Mouse (Mus musculus) limb, embryonic 15.5 days (tissue): ENCODE data around the gene Epb41l1. TPM values are rescaled to one million over a fixed set of nuclear protein-coding genes. Genes with fewer than 3 reads are reported as not detected.

Experiments
- ATAC-seq: fragments of 200-750 bp; cut with Nextera tagmentation; 2 replicates; pipeline ENCODE4 v1.8.0; 2017; ENCODE audit warnings: low read depth, moderate TSS enrichment; ENCODE audit not compliant: insufficient number of reproducible peaks, low FRiP score, low TSS enrichment
- H3K27ac ChIP-seq: fragments of 300-500 bp; sonication (generic); 2 replicates; pipeline ENCODE4 v1.5.1; 2015; ENCODE audit warnings: moderate library complexity, mild to moderate bottlenecking, inconsistent platforms
- H3K27me3 ChIP-seq: fragments of 300-500 bp; sonication (generic); 2 replicates; pipeline ENCODE4 v1.6.1; 2015; ENCODE audit warnings: inconsistent platforms
- H3K36me3 ChIP-seq: fragments of 300-500 bp; sonication (generic); 2 replicates; pipeline ENCODE4 v1.6.1; 2015; ENCODE audit warnings: inconsistent platforms
- H3K4me1 ChIP-seq: fragments of 300-500 bp; sonication (generic); 2 replicates; pipeline ENCODE4 v1.6.1; 2015; ENCODE audit warnings: inconsistent platforms
- H3K4me2 ChIP-seq: fragments of 300-500 bp; sonication (generic); 2 replicates; pipeline ENCODE4 v1.6.1; 2015; ENCODE audit warnings: mild to moderate bottlenecking, inconsistent platforms
- H3K4me3 ChIP-seq: fragments of 300-500 bp; sonication (generic); 2 replicates; pipeline ENCODE4 v1.5.1; 2015; ENCODE audit warnings: mild to moderate bottlenecking, inconsistent platforms
- H3K9ac ChIP-seq: fragments of 300-500 bp; sonication (generic); 2 replicates; pipeline ENCODE4 v1.6.1; 2015; ENCODE audit warnings: inconsistent platforms
- H3K9me3 ChIP-seq: fragments of 300-500 bp; sonication (generic); 2 replicates; pipeline ENCODE4 v1.6.1; 2016; ENCODE audit warnings: inconsistent platforms
- WGBS: fragments of 180-500 bp; shearing (Covaris S2); methylation state at CpG from one replicate; pipeline ENCODE4 v1.1.7; 2015; 5-methylcytosine and 5-hydroxymethylcytosine counted together
- polyA plus RNA-seq: library from polyadenylated mRNA; unstranded; fragments of >200 nt; fragmentation: Nextera tagmentation; extraction: Ambion mirVana; gene quantifications from 2 replicates; pipeline ENCODE4 v1.2.1, GENCODE M21; 2015

Gene Epb41l1
- polyA plus RNA-seq, 1 experiment from 2014 or later = 3.1 TPM

DNA sequence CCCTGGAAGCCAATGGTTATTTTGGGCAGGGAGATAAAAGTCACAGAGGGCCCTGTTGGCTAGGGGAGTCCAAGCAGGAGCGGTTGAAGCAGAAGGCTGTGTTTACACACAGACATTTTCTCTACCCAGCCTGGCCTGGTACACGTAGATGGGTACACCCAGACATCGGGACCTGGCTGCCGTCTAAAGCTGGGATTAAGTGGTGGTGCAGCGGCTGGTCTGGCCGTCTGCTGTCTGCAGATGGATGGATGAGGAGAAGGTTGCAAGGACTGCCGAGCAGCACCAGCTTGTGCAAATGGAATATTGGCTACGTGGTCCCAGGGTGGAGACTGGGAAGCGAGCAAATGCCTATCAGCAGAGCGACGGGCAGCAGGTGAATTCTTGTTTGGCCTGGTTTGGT, 46.8 kb downstream of the Epb41l1 start:
- H3K9ac ChIP-seq = no peak overlapping the region
- H3K4me1 ChIP-seq = peaks cover 23% of the 10 kb centered on the region
- 84% methylated on average over 11 of the region's 11 CpGs for WGBS
- H3K4me2 ChIP-seq = no peak overlapping the region
- H3K27ac ChIP-seq = no peak overlapping the region
- H3K27me3 ChIP-seq = no peaks in the 10 kb centered on the region; the same call in 1 of the 2 replicates
- ATAC-seq = no peak
- H3K36me3 ChIP-seq = no peaks in the 10 kb centered on the region
- no peak overlapping the region for H3K4me3 ChIP-seq
- H3K9me3 ChIP-seq = no peaks in the 10 kb centered on the region

DNA sequence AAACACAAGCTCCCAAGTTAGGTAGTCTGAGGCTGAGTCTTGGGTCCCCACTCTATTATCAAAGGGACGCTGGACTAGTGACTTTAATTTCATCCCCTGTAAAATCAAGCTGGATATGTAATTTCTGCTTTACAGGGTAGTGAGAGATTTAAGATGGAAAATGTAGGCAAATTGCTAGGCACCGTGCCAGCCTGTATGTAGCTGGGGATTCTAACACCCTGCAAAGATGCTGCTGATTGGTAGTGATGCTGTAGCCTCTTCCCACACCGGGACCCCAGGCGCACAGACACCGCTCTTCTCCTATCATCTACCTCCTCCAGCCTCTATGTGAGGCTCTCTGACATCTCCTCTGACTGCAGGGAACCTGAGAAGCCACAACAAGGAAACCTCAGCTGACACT, 48.2 kb downstream of the Epb41l1 start:
- no peaks in the 10 kb centered on the region for H3K36me3 ChIP-seq
- no peaks in the 10 kb centered on the region; the same call in 1 of the 2 replicates for H3K27me3 ChIP-seq
- ATAC-seq = no peak
- no peaks in the 10 kb centered on the region for H3K9me3 ChIP-seq
- WGBS = 68% methylated on average over 5 of the region's 5 CpGs
- H3K4me3 ChIP-seq = no peak overlapping the region
- H3K4me2 ChIP-seq = no peak overlapping the region
- no peak overlapping the region for H3K27ac ChIP-seq
- no peak overlapping the region for H3K9ac ChIP-seq
- H3K4me1 ChIP-seq = peaks cover 24% of the 10 kb centered on the region

DNA sequence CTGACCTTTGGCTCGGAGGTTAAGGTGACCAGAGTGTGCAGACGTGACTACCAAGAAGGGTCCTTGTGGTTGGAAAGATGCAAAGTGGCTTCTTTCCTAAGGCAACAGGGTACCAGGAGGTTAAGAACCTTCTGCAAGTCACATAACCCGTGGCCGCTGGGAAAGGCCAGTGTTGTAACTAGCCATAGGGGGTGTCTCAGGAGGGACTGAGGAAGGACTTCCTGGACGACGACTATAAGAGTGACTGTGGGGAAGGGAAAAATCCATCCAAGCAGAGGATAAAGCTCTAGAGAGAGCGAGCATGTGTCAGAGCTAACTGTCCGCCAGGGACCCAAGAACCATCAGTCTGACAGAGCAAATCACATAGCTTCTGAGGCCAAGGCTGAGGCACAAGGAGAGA, 48.8 kb downstream of the Epb41l1 start:
- Histone ChIP-seq H3K4me3 (no peak overlapping the region), H3K4me1 (peaks cover 28% of the 10 kb centered on the region), H3K27me3 (no peaks in the 10 kb centered on the region; the same call in 1 of the 2 replicates), H3K9me3 (no peaks in the 10 kb centered on the region), H3K27ac (no peak overlapping the region), H3K9ac (no peak overlapping the region), H3K4me2 (no peak overlapping the region), H3K36me3 (no peaks in the 10 kb centered on the region)
- WGBS = 61% methylated on average over 8 of the region's 8 CpGs
- no peak for ATAC-seq

DNA sequence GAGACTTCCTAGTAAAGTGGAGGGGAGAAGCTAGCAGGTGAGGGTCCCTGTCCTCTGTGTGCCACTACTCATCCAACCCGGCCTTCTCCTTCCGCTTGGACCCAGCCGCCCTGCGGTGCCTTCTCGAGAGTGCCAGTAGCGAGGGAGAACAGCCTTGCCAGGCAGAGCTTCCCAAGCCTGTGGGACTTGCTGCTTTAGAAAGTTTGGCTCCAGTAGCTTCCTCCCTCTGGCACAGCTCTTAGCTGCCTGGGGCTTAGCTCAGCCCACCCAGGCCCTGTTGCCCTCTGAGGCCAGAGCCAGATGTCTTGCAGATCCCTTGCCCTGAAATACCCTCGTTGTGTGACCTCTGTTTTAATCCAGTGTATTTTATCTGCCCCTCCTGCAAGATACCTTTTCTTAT, 50.2 kb downstream of the Epb41l1 start:
- WGBS = 80% methylated on average over 7 of the region's 7 CpGs
- H3K36me3 ChIP-seq = no peaks in the 10 kb centered on the region
- no peaks in the 10 kb centered on the region for H3K9me3 ChIP-seq
- no peak overlapping the region for H3K4me3 ChIP-seq
- no peak overlapping the region for H3K27ac ChIP-seq
- no peak for ATAC-seq
- peaks cover 38% of the 10 kb centered on the region for H3K4me1 ChIP-seq
- H3K27me3 ChIP-seq = no peaks in the 10 kb centered on the region; the same call in 1 of the 2 replicates
- no peak overlapping the region for H3K9ac ChIP-seq
- no peak overlapping the region for H3K4me2 ChIP-seq

DNA sequence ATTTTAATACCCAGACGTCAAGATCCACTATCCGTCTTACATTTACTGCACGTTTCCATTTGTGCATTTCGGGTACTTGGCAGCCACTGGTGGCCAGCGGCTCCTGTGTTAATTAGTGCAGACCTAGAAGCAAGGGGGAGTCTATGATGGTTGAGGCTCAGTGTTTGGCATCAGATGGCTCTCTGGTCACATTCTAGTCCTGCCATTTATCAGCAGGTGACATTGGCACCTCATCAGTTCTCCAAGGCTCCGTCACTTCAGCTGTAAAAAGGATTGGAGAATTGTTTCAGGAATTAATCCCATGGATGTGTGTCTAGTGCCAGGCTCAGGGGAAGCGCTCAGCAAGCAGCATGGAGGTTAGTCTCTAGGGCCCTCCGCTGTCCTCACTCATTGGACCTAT, 51.6 kb downstream of the Epb41l1 start:
- Histone ChIP-seq H3K36me3 (no peaks in the 10 kb centered on the region), H3K4me3 (no peak overlapping the region), H3K27ac (no peak overlapping the region), H3K27me3 (no peaks in the 10 kb centered on the region; the same call in 1 of the 2 replicates), H3K9ac (no peak overlapping the region), H3K9me3 (no peaks in the 10 kb centered on the region), H3K4me2 (no peak overlapping the region), H3K4me1 (peaks cover 49% of the 10 kb centered on the region)
- ATAC-seq = no peak
- 82% methylated on average over 8 of the region's 8 CpGs for WGBS

DNA sequence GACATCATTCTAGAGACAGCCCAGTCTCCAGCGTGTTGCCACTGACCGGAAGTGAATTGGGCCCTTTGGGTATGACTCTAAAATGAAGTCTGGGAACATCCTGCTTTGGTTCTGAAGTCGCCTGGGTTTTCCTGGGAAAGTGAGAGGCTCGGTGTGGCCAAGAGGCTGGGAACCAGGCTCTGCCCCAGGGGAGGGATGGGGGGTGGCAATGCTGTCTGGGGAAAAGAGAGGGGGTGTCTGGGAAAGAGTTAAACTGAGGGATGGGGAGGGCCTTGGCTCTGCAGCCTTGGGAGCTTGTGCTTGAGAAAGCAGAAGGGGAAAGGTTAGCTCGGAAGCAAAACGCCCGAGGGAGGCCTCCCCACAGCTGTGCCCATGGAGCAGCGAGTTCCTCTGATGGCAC, 53.0 kb downstream of the Epb41l1 start:
- no peak overlapping the region for H3K4me2 ChIP-seq
- 63% methylated on average over 8 of the region's 8 CpGs for WGBS
- no peak overlapping the region for H3K9ac ChIP-seq
- ATAC-seq = no peak
- H3K4me3 ChIP-seq = no peak overlapping the region
- no peaks in the 10 kb centered on the region for H3K9me3 ChIP-seq
- peaks cover 51% of the 10 kb centered on the region for H3K4me1 ChIP-seq
- H3K27ac ChIP-seq = no peak overlapping the region
- no peaks in the 10 kb centered on the region for H3K27me3 ChIP-seq
- no peaks in the 10 kb centered on the region for H3K36me3 ChIP-seq

- no peak overlapping the region for H3K4me2 ChIP-seq
Observed at GRCm38 (mm10) chr2:156474111-156474510, 53.4 kb downstream of the Epb41l1 start.

GRCm38 (mm10) chr2:156474891-156475284, 54.2 kb downstream of the Epb41l1 start:
- Histone ChIP-seq H3K36me3 (no peaks in the 10 kb centered on the region), H3K9ac (peak overlapping the region; percentile 86), H3K4me2 (peak overlapping the region; percentile 85), H3K27me3 (no peaks in the 10 kb centered on the region), H3K9me3 (no peaks in the 10 kb centered on the region), H3K4me3 (peak overlapping the region; percentile 67), H3K27ac (peak overlapping the region; percentile 91), H3K4me1 (peaks cover 42% of the 10 kb centered on the region)
- 0 out of 2 replicates have a peak, but pooled peaks have one; percentile 1 for ATAC-seq
- WGBS = 22% methylated on average over 12 of the region's 12 CpGs

More at GRCm38 (mm10) chr2:156474111-156474510, 53.4 kb downstream of the Epb41l1 start:
- ATAC-seq = no peak
- H3K4me3 ChIP-seq = no peak overlapping the region
- H3K9ac ChIP-seq = no peak overlapping the region
- H3K9me3 ChIP-seq = no peaks in the 10 kb centered on the region
- H3K27ac ChIP-seq = no peak overlapping the region
- H3K4me1 ChIP-seq = peaks cover 47% of the 10 kb centered on the region
- 48% methylated on average over 3 of the region's 3 CpGs for WGBS
- no peaks in the 10 kb centered on the region for H3K36me3 ChIP-seq
- H3K27me3 ChIP-seq = no peaks in the 10 kb centered on the region

DNA sequence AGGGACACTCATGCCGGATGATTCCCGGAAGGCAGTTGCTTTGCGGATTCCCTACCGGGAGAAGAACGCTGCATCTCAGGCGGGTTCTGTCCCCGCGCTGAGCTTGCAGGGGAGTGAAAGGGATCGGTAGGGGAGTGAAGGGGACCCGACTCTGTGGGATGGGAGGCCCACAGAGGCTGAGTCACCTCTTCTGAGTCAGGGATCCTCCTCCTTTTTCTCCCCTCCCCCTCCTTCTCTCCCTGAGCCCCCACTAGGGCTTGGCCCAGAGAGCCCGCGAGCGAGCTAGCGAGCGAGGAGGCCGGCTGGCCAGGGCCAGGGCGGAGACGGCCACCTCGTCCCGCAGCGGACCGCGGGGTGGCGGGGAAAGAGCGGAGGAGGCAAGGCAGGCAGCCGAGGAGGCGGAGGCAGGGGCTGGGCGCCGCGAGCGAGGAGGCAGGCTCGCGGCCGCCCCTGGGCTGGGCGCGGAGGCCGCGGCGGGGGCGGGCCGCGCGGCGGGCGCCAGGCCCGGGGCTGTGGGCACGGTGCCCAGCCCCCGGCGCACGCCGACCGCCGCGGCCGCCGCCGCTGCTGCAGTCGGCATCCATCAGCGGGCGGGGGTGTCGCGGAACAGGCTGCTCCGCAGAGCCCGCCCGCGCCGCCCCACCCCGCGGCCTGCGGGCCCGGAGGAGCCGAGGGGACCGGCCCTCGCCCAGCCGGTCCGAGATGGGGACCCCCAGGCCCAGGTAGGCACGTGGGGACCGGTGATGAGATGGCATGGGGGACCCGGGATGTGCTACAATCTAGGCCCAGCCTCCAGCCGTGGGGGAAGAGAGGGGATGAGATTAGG, 54.8 kb downstream of the Epb41l1 start:
- peak; percentile 74 for ATAC-seq
- H3K27ac ChIP-seq = peak overlapping the region; percentile 91
- H3K36me3 ChIP-seq = no peaks in the 10 kb centered on the region
- peaks cover 40% of the 10 kb centered on the region for H3K4me1 ChIP-seq
- H3K27me3 ChIP-seq = no peaks in the 10 kb centered on the region
- WGBS = under 1% methylated on average over 37 of the region's 80 CpGs
- H3K4me2 ChIP-seq = peak overlapping the region; percentile 85
- peak overlapping the region; percentile 86 for H3K9ac ChIP-seq
- H3K9me3 ChIP-seq = no peaks in the 10 kb centered on the region
- peak overlapping the region; percentile 67 for H3K4me3 ChIP-seq

- ATAC-seq = no peak
- Histone ChIP-seq H3K4me1 (peaks cover 35% of the 10 kb centered on the region), H3K4me3 (peak overlapping the region; percentile 67), H3K4me2 (peak overlapping the region; percentile 85), H3K27me3 (no peaks in the 10 kb centered on the region), H3K9ac (peak overlapping the region; percentile 86), H3K27ac (peak overlapping the region; percentile 91), H3K36me3 (no peaks in the 10 kb centered on the region), H3K9me3 (no peaks in the 10 kb centered on the region)
- WGBS = 13% methylated on average over 8 of the region's 8 CpGs
Observed at GRCm38 (mm10) chr2:156476111-156476747, 55.5 kb downstream of the Epb41l1 start.

DNA sequence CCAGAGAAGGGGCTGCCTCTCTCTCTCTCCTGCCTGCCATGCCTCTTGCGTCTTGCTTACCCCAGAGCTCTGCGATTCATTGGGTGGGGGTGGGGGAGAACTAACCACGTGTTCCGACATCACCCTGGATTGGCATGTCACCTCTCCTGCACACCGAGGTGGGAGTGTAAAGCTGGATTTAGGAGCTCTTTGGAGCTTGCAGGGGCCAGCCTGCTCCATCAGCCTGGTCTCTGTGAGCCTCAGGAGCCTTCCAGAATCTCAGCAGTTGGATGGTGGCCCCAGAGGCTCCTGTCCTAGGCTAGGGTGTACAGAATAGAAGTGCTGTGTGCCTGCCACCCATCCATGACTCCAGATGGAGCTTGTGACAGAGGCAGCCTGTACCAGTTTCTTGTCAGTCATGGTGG, 56.0 kb downstream of the Epb41l1 start:
- H3K9me3 ChIP-seq = no peaks in the 10 kb centered on the region
- peak overlapping the region; percentile 85 for H3K4me2 ChIP-seq
- H3K9ac ChIP-seq = no peak overlapping the region
- peaks cover 35% of the 10 kb centered on the region for H3K4me1 ChIP-seq
- peak overlapping the region; percentile 67 for H3K4me3 ChIP-seq
- H3K36me3 ChIP-seq = no peaks in the 10 kb centered on the region
- no peaks in the 10 kb centered on the region for H3K27me3 ChIP-seq
- ATAC-seq = no peak
- WGBS = 23% methylated on average over 5 of the region's 5 CpGs
- no peak overlapping the region; the same call in 1 of the 2 replicates for H3K27ac ChIP-seq

DNA sequence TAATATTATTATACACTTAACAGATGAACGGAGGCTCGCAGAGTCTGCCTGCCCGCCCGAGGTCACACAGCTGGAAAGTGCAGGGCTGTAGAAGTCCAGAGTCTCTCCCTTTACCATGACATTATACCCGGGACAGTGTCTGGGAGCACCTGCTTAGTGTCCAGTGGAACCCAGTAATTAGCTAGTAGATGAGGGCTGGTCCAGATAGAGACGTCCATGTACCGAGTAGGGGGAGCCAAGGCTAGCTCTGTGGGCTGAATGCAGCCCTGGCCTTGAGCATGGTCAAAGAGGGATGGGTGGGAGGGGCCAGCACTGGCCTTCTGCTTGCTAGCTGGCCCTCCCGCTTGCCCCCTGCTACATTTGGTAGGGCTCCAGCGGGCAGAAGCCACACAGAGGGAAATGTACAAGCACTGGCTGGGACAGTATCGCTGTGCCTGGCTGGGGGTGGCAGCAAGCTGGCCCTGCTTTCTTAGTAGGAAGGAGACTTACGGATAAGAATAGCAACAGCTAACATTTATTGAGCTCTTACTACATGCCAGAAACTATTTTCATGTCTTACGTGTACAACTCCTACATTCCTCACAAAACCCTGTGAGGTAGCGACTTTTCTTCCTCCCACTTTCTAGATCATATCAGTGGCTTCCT, 57.5 kb downstream of the Epb41l1 start:
- H3K36me3 ChIP-seq = no peaks in the 10 kb centered on the region
- no peak overlapping the region for H3K27ac ChIP-seq
- no peak for ATAC-seq
- no peak overlapping the region for H3K4me3 ChIP-seq
- H3K9ac ChIP-seq = no peak overlapping the region
- H3K4me1 ChIP-seq = peaks cover 35% of the 10 kb centered on the region
- H3K27me3 ChIP-seq = no peaks in the 10 kb centered on the region
- 74% methylated on average over 13 of the region's 13 CpGs for WGBS
- H3K9me3 ChIP-seq = no peaks in the 10 kb centered on the region
- no peak overlapping the region for H3K4me2 ChIP-seq
